Mouse (Mus musculus): Measurements from ENCODE around the gene Gm5142. TPM values are rescaled to one million over a fixed set of nuclear protein-coding genes. Genes with fewer than 3 reads are reported as not detected.

Gm5142 gene
- not detected in 2 replicates for polyA plus RNA-seq (2012)

DNA sequence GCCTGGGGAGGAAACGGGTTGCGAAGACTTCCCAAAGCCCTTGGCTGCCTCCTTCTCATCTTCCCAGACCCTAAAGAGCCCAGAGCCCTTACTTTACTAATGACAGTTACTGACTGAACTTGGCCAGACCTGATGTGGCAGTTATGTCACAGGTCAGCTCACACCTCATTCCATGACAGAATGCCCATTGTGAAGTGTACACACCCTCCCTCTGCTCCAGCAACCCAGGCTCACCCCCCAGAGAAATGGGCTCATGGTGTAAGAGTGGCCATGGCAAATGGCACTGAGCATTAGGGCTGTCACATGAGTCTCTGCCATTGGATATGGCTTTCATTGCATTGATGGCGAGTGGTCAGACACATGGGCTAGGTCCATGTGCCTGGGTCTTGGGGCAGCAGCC, at the start of gene Gm5142:
Gene Gm5142, minus strand, starts transcription at position 101 of the 400 bp plus-strand sequence.
- no peaks in the 10 kb centered on the region for H3K4me1 ChIP-seq (ENCODE audit: control insufficient read depth)

GRCm38 (mm10) chr14:59226240-59226639, 47.7 kb upstream of the Gm5142 start:
- Histone ChIP-seq H3K4me3 (replicated peaks) (no peak overlapping the region), H3K27me3 (ENCODE audit: control insufficient read depth) (no peaks in the 10 kb centered on the region), H3K36me3 (ENCODE audit: control insufficient read depth) (peaks cover 71% of the 10 kb centered on the region), H3K4me1 (ENCODE audit: control insufficient read depth) (no peaks in the 10 kb centered on the region; the same call in 1 of the 2 replicates), H3K9me3 (ENCODE audit: control insufficient read depth, low read length) (no peaks in the 10 kb centered on the region)
- TF ChIP-seq TAL1 (IDR thresholded peaks at IDR 0.05; ENCODE audit: low read length) (no peak), GATA1 (IDR thresholded peaks at IDR 0.05; ENCODE audit: low read length) (no peak)

More for the DNA sequence above, at the start of gene Gm5142:
- TF ChIP-seq TAL1 (IDR thresholded peaks at IDR 0.05; ENCODE audit: low read length) (no peak), GATA1 (IDR thresholded peaks at IDR 0.05; ENCODE audit: low read length) (no peak)
- H3K4me3 ChIP-seq (replicated peaks): no peak within 1 kb of the TSS
- H3K36me3 ChIP-seq (ENCODE audit: control insufficient read depth): no peaks in the 10 kb centered on the region
- H3K27me3 ChIP-seq (ENCODE audit: control insufficient read depth): no peaks in the 10 kb centered on the region
- H3K9me3 ChIP-seq (ENCODE audit: control insufficient read depth, low read length): no peaks in the 10 kb centered on the region

GRCm38 (mm10) chr14:59219241-59219640, 40.7 kb upstream of the Gm5142 start:
- peaks cover 2% of the 10 kb centered on the region; the same call in 1 of the 2 replicates for H3K4me1 ChIP-seq (ENCODE audit: control insufficient read depth)
- H3K27me3 ChIP-seq (ENCODE audit: control insufficient read depth): no peaks in the 10 kb centered on the region
- H3K9me3 ChIP-seq (ENCODE audit: control insufficient read depth, low read length): no peaks in the 10 kb centered on the region
- no peak for TF ChIP-seq GATA1 (IDR thresholded peaks at IDR 0.05; ENCODE audit: low read length)
- TF ChIP-seq TAL1 (IDR thresholded peaks at IDR 0.05; ENCODE audit: low read length): no peak
- peaks cover 58% of the 10 kb centered on the region for H3K36me3 ChIP-seq (ENCODE audit: control insufficient read depth)
- H3K4me3 ChIP-seq (replicated peaks): no peak overlapping the region

- H3K9me3 ChIP-seq (ENCODE audit: control insufficient read depth, low read length): no peaks in the 10 kb centered on the region
- peaks cover 20% of the 10 kb centered on the region for H3K4me1 ChIP-seq (ENCODE audit: control insufficient read depth)
- H3K36me3 ChIP-seq (ENCODE audit: control insufficient read depth): peaks cover 9% of the 10 kb centered on the region
- TF ChIP-seq GATA1 (IDR thresholded peaks at IDR 0.05; ENCODE audit: low read length) (no peak), TAL1 (IDR thresholded peaks at IDR 0.05; ENCODE audit: low read length) (no peak)
- H3K27me3 ChIP-seq (ENCODE audit: control insufficient read depth): no peaks in the 10 kb centered on the region
- H3K4me3 ChIP-seq (replicated peaks): no peak overlapping the region
These were observed 31.3 kb upstream of the Gm5142 start for GRCm38 (mm10) chr14:59209816-59210215.

DNA sequence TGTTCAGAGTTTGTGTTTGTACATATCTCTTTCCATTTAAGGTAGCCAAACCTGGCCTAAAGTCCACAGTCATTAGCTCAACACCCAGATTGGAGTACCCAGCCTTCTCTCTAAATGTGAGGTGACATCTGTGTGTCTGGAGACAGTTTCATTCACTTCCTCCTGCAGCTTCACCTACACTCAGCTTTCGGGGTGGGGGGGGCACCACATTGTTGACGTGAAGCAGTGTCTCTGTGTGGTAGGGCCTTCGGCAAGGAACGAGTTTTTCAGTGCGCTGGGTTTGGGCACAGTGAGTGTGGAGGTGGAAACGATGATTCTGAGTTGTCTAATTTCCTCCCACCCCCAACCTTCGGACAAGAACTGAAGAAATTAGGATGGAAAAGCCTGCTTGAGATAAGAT, 30.5 kb upstream of the Gm5142 start:
- Histone ChIP-seq H3K4me1 (ENCODE audit: control insufficient read depth) (peaks cover 17% of the 10 kb centered on the region), H3K9me3 (ENCODE audit: control insufficient read depth, low read length) (no peaks in the 10 kb centered on the region), H3K4me3 (replicated peaks) (no peak overlapping the region), H3K36me3 (ENCODE audit: control insufficient read depth) (peaks cover 2% of the 10 kb centered on the region), H3K27me3 (ENCODE audit: control insufficient read depth) (no peaks in the 10 kb centered on the region)
- TF ChIP-seq TAL1 (IDR thresholded peaks at IDR 0.05; ENCODE audit: low read length) (no peak), GATA1 (IDR thresholded peaks at IDR 0.05; ENCODE audit: low read length) (no peak)

DNA sequence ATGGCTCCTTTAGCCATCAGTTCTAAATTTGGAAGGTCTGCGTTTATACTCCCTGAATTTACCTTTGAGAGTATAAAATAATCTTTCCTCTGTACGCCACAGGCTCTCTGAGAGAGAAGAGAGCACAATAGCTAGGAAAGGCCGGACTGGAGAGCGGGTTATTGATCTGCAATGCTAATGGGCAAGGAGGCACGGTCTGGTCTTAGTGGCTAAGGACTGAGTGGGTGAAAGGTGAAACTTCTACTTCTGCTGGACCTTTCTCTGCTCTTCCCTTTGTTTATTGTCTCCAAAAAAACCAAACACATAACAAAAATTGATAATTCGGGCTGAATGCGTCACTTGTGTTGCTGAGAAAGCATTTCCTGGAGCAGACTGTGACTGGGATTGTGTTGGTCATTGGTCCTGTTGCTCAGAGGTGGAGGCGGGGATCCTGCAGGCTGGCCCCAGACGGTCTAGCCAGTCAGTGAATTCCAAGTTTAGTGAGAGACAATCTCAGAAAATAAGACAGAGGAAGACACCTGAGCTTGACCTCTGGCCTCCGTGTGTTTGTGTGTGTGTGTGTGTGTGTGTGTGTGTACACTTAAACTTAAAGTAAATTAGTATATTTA, 27.5 kb upstream of the Gm5142 start:
- no peak for TF ChIP-seq TAL1 (IDR thresholded peaks at IDR 0.05; ENCODE audit: low read length)
- no peak for TF ChIP-seq GATA1 (IDR thresholded peaks at IDR 0.05; ENCODE audit: low read length)
- no peak overlapping the region for H3K4me3 ChIP-seq (replicated peaks)
- no peaks in the 10 kb centered on the region for H3K9me3 ChIP-seq (ENCODE audit: control insufficient read depth, low read length)
- H3K4me1 ChIP-seq (ENCODE audit: control insufficient read depth): peaks cover 22% of the 10 kb centered on the region
- H3K36me3 ChIP-seq (ENCODE audit: control insufficient read depth): no peaks in the 10 kb centered on the region; the same call in 1 of the 2 replicates
- no peaks in the 10 kb centered on the region for H3K27me3 ChIP-seq (ENCODE audit: control insufficient read depth)

DNA sequence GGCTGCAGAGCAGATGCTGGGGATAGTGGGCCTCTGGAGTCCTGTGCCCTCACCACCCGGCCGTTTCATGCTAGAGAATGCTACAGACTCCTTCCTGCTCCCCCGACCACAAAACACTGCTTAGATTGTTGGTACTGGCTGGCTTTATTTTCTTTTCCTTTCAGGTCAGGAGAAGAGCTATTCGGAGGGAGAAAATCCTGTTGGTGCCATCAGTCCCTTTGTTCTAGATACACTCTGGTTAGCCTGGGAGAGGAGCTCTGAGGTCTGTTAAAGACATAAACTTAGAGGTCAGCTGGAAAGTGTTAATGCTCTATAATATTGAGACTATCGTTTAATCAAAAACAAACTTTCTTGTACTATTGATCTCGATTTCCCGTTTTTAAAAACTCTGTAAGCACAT, 26.9 kb upstream of the Gm5142 start:
- Histone ChIP-seq H3K4me3 (replicated peaks) (no peak overlapping the region), H3K36me3 (ENCODE audit: control insufficient read depth) (no peaks in the 10 kb centered on the region; the same call in 1 of the 2 replicates), H3K27me3 (ENCODE audit: control insufficient read depth) (no peaks in the 10 kb centered on the region), H3K9me3 (ENCODE audit: control insufficient read depth, low read length) (no peaks in the 10 kb centered on the region), H3K4me1 (ENCODE audit: control insufficient read depth) (peaks cover 27% of the 10 kb centered on the region)
- TF ChIP-seq TAL1 (IDR thresholded peaks at IDR 0.05; ENCODE audit: low read length) (no peak), GATA1 (IDR thresholded peaks at IDR 0.05; ENCODE audit: low read length) (no peak)

DNA sequence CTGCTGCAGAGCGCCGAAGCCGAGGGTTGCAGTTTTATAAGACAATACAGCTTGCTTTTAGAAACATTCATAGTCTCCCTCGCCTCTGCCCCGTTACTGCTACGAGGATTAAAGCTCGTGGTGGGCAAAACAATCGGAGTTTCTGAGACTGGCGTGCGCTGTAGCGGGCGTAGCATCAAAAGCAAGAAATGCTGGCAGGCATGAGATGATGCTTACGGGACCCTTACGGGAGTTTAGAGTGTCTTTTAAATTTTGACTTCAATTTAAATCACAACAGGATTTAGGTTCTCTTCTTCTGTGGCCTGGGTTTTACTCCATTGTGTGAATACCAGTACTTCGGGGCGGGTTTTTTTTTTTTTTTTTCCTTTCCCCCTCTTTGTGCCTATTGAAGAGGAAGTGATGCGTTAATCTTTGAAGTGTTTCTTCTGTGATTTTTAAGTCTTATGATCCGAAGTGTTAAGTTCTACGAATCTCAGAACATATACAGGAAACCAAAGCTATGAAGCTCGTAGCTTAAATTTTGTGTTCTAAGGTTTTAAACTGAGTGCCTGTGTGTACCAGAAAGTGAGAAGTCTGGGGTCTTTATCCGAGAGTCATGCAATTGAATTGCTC, 23.2 kb upstream of the Gm5142 start:
- no peaks in the 10 kb centered on the region; the same call in 1 of the 2 replicates for H3K36me3 ChIP-seq (ENCODE audit: control insufficient read depth)
- no peaks in the 10 kb centered on the region for H3K27me3 ChIP-seq (ENCODE audit: control insufficient read depth)
- peaks cover under 1% of the 10 kb centered on the region for H3K9me3 ChIP-seq (ENCODE audit: control insufficient read depth, low read length)
- peak overlapping the region; percentile 78 for H3K4me3 ChIP-seq (replicated peaks)
- H3K4me1 ChIP-seq (ENCODE audit: control insufficient read depth): peaks cover 26% of the 10 kb centered on the region
- TF ChIP-seq TAL1 (IDR thresholded peaks at IDR 0.05; ENCODE audit: low read length): no peak
- TF ChIP-seq GATA1 (IDR thresholded peaks at IDR 0.05; ENCODE audit: low read length): no peak

DNA sequence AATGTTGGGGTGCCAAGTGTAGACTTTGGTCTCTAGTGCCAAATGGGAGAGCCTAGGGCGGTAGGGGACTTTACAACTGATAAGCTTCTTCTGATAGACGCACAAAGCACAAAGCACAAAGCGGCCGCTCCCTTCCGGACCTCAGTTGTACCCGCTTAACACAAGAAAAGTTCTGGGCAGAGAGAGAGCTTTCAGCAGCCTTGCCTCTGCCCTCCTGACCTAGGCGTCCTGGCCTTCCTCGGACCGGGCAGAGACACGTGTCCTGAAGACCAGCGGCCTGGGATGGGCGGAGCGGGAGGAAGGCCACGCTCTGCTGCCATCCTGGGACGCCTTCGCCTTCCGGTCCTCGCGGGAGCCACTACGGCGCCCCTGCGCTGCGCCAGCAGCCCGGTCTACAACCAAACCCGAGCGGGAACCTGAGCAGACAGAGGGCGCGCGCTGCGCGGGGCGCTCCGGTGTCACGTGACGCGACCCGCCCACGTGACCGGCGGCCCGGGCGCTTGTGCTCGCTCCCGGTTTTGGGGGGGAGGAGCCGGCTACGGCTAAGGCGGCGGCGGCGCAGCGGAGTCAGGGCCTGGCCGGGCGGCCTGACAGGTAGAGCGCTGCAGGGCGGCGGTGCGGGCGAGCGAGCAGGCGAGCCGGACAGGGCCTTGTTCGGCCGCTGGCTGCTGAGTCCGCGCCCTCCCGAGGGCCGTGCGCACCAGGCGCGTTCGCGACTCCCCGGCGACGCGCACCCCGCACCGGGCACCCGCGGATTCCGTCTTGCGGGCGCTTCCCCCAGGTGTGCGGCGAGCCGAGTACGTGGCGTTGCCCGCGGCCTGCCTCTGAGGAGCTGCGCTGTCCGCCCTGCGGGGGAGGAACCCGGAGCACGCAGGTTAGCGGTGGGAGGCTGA, 22.4 kb upstream of the Gm5142 start, which contains the start of gene Rcbtb1:
Gene Rcbtb1, plus strand, starts transcription at position 499 of the 893 bp plus-strand sequence.
- Histone ChIP-seq H3K4me3 (replicated peaks) (peak within 1 kb of the TSS; percentile 78), H3K27me3 (ENCODE audit: control insufficient read depth) (no peaks in the 10 kb centered on the region), H3K4me1 (ENCODE audit: control insufficient read depth) (peaks cover 26% of the 10 kb centered on the region), H3K36me3 (ENCODE audit: control insufficient read depth) (no peaks in the 10 kb centered on the region; the same call in 1 of the 2 replicates), H3K9me3 (ENCODE audit: control insufficient read depth, low read length) (peaks cover 5% of the 10 kb centered on the region)
- TF ChIP-seq TAL1 (IDR thresholded peaks at IDR 0.05; ENCODE audit: low read length) (no peak), GATA1 (IDR thresholded peaks at IDR 0.05; ENCODE audit: low read length) (no peak)

Data from erythroblast, embryonic 14.5 days (primary cell).